Mouse (Mus musculus) neural tube, embryonic 14.5 days (tissue): Measurements from ENCODE around the gene Olfr693. TPM values are rescaled to one million over a fixed set of nuclear protein-coding genes. Genes with fewer than 3 reads are reported as not detected.

ENCODE experiments used
- ATAC-seq: fragments of 200-750 bp; cut with Nextera tagmentation; 2 replicates; pipeline ENCODE4 v1.8.0; 2017; ENCODE audit warnings: low read depth, mild to moderate bottlenecking, moderate TSS enrichment, moderate library complexity
- H3K27ac ChIP-seq: fragments of 300-500 bp; sonication (generic); 2 replicates; pipeline ENCODE4 v1.5.1; 2014; ENCODE audit warnings: low read depth, mild to moderate bottlenecking, control low read depth, low read length, moderate library complexity, mixed read lengths
- H3K27me3 ChIP-seq: fragments of 300-500 bp; sonication (generic); 2 replicates; pipeline ENCODE4 v1.6.1; 2014; ENCODE audit warnings: low read length; ENCODE audit not compliant: control insufficient read depth, insufficient read depth
- H3K36me3 ChIP-seq: fragments of 300-500 bp; sonication (generic); 2 replicates; pipeline ENCODE4 v1.6.1; 2014; ENCODE audit warnings: low read length, mixed read lengths; ENCODE audit not compliant: control insufficient read depth, insufficient read depth
- H3K4me1 ChIP-seq: fragments of 300-500 bp; sonication (generic); 2 replicates; pipeline ENCODE4 v1.6.1; 2014; ENCODE audit warnings: low read length; ENCODE audit not compliant: control insufficient read depth, insufficient read depth
- H3K4me2 ChIP-seq: fragments of 300-500 bp; sonication (generic); 2 replicates; pipeline ENCODE4 v1.6.1; 2014; ENCODE audit warnings: mild to moderate bottlenecking, low read depth, low read length, control low read depth
- H3K4me3 ChIP-seq: fragments of 300-500 bp; sonication (generic); 2 replicates; pipeline ENCODE4 v1.5.1; 2014; ENCODE audit warnings: low read depth, low read length, control low read depth, mixed read lengths
- H3K9ac ChIP-seq: fragments of 300-500 bp; sonication (generic); replicated peaks from 2 replicates; pipeline ENCODE4 v1.6.1; 2014; ENCODE audit warnings: low read depth, mild to moderate bottlenecking, control low read depth, low read length, mixed read lengths
- H3K9me3 ChIP-seq: fragments of 300-500 bp; sonication (generic); 2 replicates; pipeline ENCODE4 v1.6.1; 2016; ENCODE audit warnings: low read length; ENCODE audit not compliant: control insufficient read depth
- WGBS: fragments of 180-500 bp; shearing (Covaris S2); extraction: QIAGEN DNeasy Blood & Tissue Kit; methylation state at CpG from one replicate; pipeline ENCODE4 v1.1.7; 2014; 5-methylcytosine and 5-hydroxymethylcytosine counted together
- polyA plus RNA-seq: library from polyadenylated mRNA; unstranded; fragments of >200 nt; fragmentation: Nextera tagmentation; extraction: Ambion mirVana; gene quantifications from 2 replicates; pipeline ENCODE4 v1.2.1, GENCODE M21; 2014

The Olfr693 gene
- polyA plus RNA-seq, 1 experiment from 2014 or later: not detected

DNA sequence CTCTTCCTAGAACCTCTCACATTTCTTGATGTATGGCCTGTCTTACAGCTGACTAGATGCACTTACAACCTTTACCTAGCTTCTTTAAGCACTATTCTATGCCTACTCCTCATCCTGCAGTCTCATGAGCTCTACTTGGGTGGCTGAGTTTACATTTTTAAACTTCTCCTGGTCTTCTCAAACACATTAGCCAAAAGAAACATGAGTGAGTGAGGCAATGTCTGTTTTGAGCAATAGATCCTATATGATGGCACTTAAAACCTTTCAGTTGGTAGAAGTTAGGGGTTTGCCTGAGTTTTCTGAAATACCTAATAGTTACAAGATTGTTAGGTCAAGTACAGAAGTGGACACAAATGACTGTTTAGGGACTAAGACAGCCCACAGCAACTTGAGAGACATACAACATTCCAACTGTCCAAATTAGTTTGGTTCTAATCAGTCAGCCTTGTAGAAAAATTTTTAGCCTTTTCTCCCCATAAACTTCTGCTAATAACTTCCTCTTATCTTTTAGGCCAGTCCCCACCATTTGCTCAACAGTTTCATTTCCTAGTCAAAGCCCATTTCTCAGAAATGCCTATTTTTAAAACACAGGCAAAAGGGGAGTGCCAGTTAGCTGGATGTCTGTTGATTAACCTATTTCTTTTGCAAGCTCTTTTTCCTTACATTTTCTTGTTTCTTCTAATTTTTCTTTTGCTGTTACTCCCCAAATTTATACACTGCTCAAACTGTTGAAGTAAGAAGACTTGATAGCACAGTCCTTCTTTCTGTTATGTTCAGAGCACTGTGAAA lies 28.6 kb downstream of the Olfr693 start:
- H3K9ac ChIP-seq: no peak overlapping the region
- H3K36me3 ChIP-seq: no peaks in the 10 kb centered on the region
- no peaks in the 10 kb centered on the region for H3K27me3 ChIP-seq
- H3K27ac ChIP-seq: no peak overlapping the region
- no peak overlapping the region for H3K4me3 ChIP-seq
- H3K4me1 ChIP-seq: no peaks in the 10 kb centered on the region
- H3K9me3 ChIP-seq: no peaks in the 10 kb centered on the region
- no peak for ATAC-seq
- H3K4me2 ChIP-seq: no peak overlapping the region

DNA sequence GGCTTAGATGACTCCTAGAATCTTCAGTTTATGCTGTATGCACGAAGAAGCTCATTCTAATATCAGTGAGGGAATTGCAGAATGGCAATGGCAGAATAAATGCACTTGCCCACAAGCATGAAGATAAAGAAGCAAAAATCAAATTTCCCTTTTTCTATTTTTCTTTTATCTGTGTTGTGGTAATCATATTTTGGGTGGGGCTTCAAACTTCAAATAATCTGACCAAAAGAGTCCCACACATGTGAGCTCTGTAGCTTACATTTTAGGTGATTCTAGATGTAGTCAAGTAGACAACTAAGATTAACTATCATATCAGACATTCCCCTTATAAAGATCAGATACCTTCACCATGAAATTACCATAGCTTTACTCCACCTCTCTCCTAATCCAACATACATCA lies 30.6 kb downstream of the Olfr693 start:
- Histone ChIP-seq H3K36me3 (no peaks in the 10 kb centered on the region), H3K4me1 (no peaks in the 10 kb centered on the region), H3K27me3 (no peaks in the 10 kb centered on the region), H3K27ac (no peak overlapping the region), H3K9ac (no peak overlapping the region), H3K9me3 (no peaks in the 10 kb centered on the region), H3K4me2 (no peak overlapping the region), H3K4me3 (no peak overlapping the region)
- WGBS: 78% methylated on average over 1 of the region's 1 CpGs
- no peak for ATAC-seq

DNA sequence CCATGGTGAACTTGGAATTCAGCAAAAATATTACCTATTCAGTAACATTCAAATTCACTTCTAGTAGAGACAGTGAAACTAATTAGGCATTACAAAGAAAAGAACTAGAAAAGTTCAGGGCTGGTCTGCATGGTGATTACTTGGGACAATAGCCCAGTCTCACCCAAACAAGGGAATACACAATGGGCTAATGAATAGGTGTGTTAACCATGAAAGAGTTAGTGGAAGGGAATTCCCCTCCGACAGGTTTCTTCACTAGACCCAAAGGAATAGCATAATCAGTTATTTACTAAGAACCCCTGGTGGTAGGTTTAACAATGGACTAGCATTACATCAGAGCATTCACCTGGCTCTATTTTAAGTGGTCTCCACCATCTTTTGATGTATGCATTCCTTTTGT lies 35.1 kb downstream of the Olfr693 start:
- Histone ChIP-seq H3K27ac (no peak overlapping the region), H3K9ac (no peak overlapping the region), H3K4me2 (no peak overlapping the region), H3K27me3 (no peaks in the 10 kb centered on the region), H3K4me3 (no peak overlapping the region), H3K4me1 (no peaks in the 10 kb centered on the region), H3K36me3 (no peaks in the 10 kb centered on the region), H3K9me3 (no peaks in the 10 kb centered on the region)
- ATAC-seq: no peak
- WGBS: 54% methylated on average over 1 of the region's 1 CpGs

DNA sequence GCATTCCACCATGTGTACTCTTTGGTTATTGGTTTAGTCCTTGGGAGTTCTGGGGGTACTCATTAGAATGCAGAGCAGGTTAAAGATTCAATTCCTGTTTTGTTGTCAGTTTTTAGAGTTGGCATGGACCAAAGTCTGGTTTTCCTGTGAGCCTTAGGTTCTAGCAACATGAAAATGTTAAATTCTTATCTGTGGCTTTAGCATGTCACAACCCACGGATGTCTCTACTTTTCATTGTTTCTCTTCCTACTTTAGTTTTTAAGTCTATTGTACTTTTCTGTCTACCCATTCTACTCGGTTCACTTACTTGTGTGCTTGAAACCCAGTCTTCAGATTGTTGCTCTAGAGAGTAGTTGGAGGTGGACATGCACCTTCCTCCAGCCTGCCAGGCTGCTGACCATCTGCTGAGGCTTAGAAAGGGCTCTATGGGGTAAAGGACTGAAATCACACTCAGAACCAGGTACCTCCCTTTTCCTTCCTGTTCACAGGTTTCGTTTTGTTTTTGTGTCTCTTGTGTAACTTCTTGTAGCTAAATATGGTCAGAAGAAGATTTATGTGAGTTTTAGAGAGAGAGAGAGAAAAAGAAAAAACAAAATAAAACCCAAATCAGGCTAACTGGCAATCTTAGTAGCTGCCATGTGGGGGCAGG lies 36.0 kb downstream of the Olfr693 start:
- no peak for ATAC-seq
- Histone ChIP-seq H3K36me3 (no peaks in the 10 kb centered on the region), H3K9ac (no peak overlapping the region), H3K27ac (no peak overlapping the region), H3K4me3 (no peak overlapping the region), H3K4me2 (no peak overlapping the region), H3K27me3 (no peaks in the 10 kb centered on the region), H3K4me1 (no peaks in the 10 kb centered on the region), H3K9me3 (no peaks in the 10 kb centered on the region)
- WGBS: 81% methylated on average over 3 of the region's 3 CpGs

DNA sequence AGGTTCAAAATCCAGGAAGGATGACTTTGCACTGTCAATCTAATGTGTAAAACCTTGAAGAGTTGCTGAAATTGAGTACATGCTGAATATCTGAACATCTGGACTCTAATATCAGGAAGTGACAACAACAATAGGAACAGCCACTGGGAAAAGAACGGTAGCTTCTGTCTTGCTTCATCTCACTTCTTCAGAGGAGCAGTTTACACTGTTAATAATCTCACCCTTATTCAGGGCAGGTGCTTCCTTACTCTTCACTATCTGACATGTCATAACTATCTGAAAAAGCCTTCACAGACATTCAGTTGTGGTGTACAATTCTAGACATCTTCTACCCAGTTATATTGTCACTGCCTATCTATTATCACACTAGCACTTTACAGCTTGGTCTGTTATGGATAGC lies 39.5 kb downstream of the Olfr693 start:
- Histone ChIP-seq H3K9me3 (no peaks in the 10 kb centered on the region), H3K36me3 (no peaks in the 10 kb centered on the region), H3K4me1 (no peaks in the 10 kb centered on the region), H3K4me2 (no peak overlapping the region), H3K27me3 (no peaks in the 10 kb centered on the region), H3K4me3 (no peak overlapping the region), H3K9ac (no peak overlapping the region), H3K27ac (no peak overlapping the region)
- 97% methylated on average over 1 of the region's 1 CpGs for WGBS
- no peak for ATAC-seq

DNA sequence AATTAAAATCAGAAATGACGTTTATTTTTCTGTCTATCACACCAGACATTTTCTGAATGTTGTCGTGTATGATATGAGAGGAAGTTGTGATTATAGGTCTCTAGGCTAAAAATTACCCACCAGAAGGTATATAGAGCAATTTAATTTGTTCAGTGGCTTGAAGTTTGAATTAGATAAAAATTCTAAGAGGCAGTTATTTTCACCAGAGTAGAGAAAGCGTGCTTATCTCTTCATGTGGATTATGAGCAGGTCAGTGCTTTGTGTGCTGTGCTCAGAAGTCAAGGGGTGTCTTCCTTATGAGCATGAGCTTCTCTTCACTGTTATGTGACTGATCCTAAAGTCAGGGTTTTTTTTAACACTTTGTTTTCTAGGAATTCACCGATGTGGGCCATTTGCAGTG lies 44.8 kb downstream of the Olfr693 start:
- H3K9me3 ChIP-seq: no peaks in the 10 kb centered on the region
- WGBS: 88% methylated on average over 4 of the region's 4 CpGs
- no peak for ATAC-seq
- H3K4me2 ChIP-seq: no peak overlapping the region
- no peak overlapping the region for H3K27ac ChIP-seq
- H3K27me3 ChIP-seq: no peaks in the 10 kb centered on the region
- H3K4me1 ChIP-seq: no peaks in the 10 kb centered on the region
- H3K36me3 ChIP-seq: no peaks in the 10 kb centered on the region
- H3K9ac ChIP-seq: no peak overlapping the region
- no peak overlapping the region for H3K4me3 ChIP-seq

Other genes starting within 250 kb of the Olfr693 start
- not detected in 2 replicates for gene Olfr694, start 11.2 kb upstream of the Olfr693 start, polyA plus RNA-seq
- gene Olfr695, start 35.8 kb upstream of the Olfr693 start, polyA plus RNA-seq: not detected in 2 replicates
- gene Olfr697, start 61.9 kb upstream of the Olfr693 start, polyA plus RNA-seq: not detected in 2 replicates
- not detected in 2 replicates for gene Olfr698, start 74.8 kb upstream of the Olfr693 start, polyA plus RNA-seq
- not detected in 2 replicates for gene Olfr699, start 112.6 kb upstream of the Olfr693 start, polyA plus RNA-seq
- not detected in 2 replicates for gene Olfr700, start 128.2 kb upstream of the Olfr693 start, polyA plus RNA-seq
- not detected in 2 replicates for gene Olfr701, start 133.5 kb upstream of the Olfr693 start, polyA plus RNA-seq
- not detected in 2 replicates for gene Olfr702, start 153.3 kb upstream of the Olfr693 start, polyA plus RNA-seq
- gene Olfr703, start 162.8 kb upstream of the Olfr693 start, polyA plus RNA-seq: not detected in 2 replicates
- gene Olfr704, start 182.6 kb upstream of the Olfr693 start, polyA plus RNA-seq: not detected in 2 replicates
- gene Olfr705, start 196.3 kb upstream of the Olfr693 start, polyA plus RNA-seq: not detected in 2 replicates
- not detected in 2 replicates for gene Olfr706, start 207.6 kb upstream of the Olfr693 start, polyA plus RNA-seq
- not detected in 2 replicates for gene Olfr707, start 220.7 kb upstream of the Olfr693 start, polyA plus RNA-seq
- gene Olfr1532-ps1, start 227.4 kb upstream of the Olfr693 start, polyA plus RNA-seq: not detected in 2 replicates